ENCODE assay signal across 33 mouse cellular contexts in the genomic region with DNA sequence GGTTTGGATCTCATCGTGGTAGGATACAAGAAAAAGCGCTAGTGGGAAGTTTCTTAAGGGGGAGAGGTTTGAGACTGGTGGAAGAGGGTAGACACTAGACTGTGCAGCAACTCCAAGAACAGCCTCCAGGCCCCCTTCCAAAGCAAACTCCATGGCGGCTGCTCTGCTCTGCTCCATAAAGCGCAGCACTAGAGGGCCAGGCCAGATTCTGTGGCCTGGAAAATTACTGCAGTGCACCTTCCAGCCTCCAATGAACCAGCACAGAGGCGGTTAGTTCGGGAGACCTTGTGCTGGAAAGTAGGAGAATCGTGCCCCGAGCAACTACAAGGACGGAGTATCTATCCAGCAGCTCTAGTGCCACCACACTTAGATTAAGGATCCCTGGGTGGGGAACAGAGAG. TPM values are rescaled to one million over a fixed set of nuclear protein-coding genes. Genes with fewer than 3 reads are reported as not detected.
A peak's percentile ranks its signal among the peaks of the same experiment; 100 is the strongest.
DNase-seq lines count a peak whose midpoint lies in the region; ATAC-seq lines count a peak whose summit lies in the region.
"Had no signal": no experiment of that assay in that cellular context is flagged by ENCODE, and none has a peak within 500 bp of the region (broad histone marks: within the 10 kb centered on the region; RNA-seq: fewer than 3 reads in every experiment).

No protein-coding gene starts in this region.

- peak; percentile 52 for DNase-seq in kidney, adult 11 months
- DNase-seq in kidney, adult 9 months, result no peak
- peak; percentile 22 for DNase-seq in adrenal gland, postnatal 25 days
- DNase-seq in frontal cortex, postnatal 10 days (ENCODE audit: low spot score in 2 of 2), result no peak
- no peak for DNase-seq in hindbrain, embryonic 11.5 days (ENCODE audit: low spot score)
- DNase-seq in heart, adult 8-10 months (ENCODE audit: low spot score), result no peak
- DNase-seq: cerebellum, adult 11-12 months; cerebellum, adult 9-11 months; embryo, embryonic 11 days; gastrocnemius, postnatal 25 days; heart, adult 11 months; heart, postnatal 36 days; layer of hippocampus, adult 9-11 months; lung, postnatal 36 days had no signal

- H3K27me3 ChIP-seq in kidney, embryonic 16.5 days (ENCODE audit: insufficient read depth, low read length), result no peaks in the 10 kb centered on the region
- H3K27me3 ChIP-seq in hindbrain, embryonic 11.5 days (ENCODE audit: control insufficient read depth, insufficient read depth, low read length), result no peaks in the 10 kb centered on the region
- H3K27me3 ChIP-seq: lung, embryonic 15.5 days had no signal

- H3K4me2 ChIP-seq in kidney, embryonic 16.5 days (replicated peaks; ENCODE audit: low read depth, low read length), result no peak overlapping the region
- H3K4me2 ChIP-seq in hindbrain, embryonic 11.5 days (replicated peaks; ENCODE audit: low read depth, low read length), result no peak overlapping the region
- H3K4me2 ChIP-seq: embryonic facial prominence, embryonic 12.5 days; heart, embryonic 11.5 days; hindbrain, embryonic 13.5 days; limb, embryonic 13.5 days; liver, embryonic 11.5 days; lung, embryonic 15.5 days; midbrain, embryonic 13.5 days had no signal

- H3K9ac ChIP-seq in kidney, embryonic 16.5 days (replicated peaks; ENCODE audit: low read length), result no peak overlapping the region
- H3K9ac ChIP-seq in hindbrain, embryonic 11.5 days (ENCODE audit: low read depth, low read length), result no peak overlapping the region
- H3K9ac ChIP-seq: embryonic facial prominence, embryonic 12.5 days; hindbrain, embryonic 13.5 days; limb, embryonic 13.5 days; lung, embryonic 15.5 days; midbrain, embryonic 13.5 days had no signal

- ATAC-seq in kidney, embryonic 16.5 days (ENCODE audit: low FRiP score, low TSS enrichment), result peak; percentile 90
- ATAC-seq in hindbrain, embryonic 11.5 days (ENCODE audit: low FRiP score), result no peak
- ATAC-seq: activated CD4-positive, CD25-positive, alpha-beta regulatory T cell, adult 4 months; CD4-positive, CD25-positive, alpha-beta regulatory T cell, adult 4 months; forebrain, embryonic 14.5 days; intestine, embryonic 16.5 days; midbrain, embryonic 13.5 days had no signal

- no peaks in the 10 kb centered on the region for H3K36me3 ChIP-seq in kidney, embryonic 16.5 days (ENCODE audit: insufficient read depth, low read length)
- no peaks in the 10 kb centered on the region for H3K36me3 ChIP-seq in hindbrain, embryonic 11.5 days (ENCODE audit: control insufficient read depth, insufficient read depth, low read length)
- H3K36me3 ChIP-seq: embryonic facial prominence, embryonic 12.5 days; hindbrain, embryonic 13.5 days; limb, embryonic 13.5 days; lung, embryonic 15.5 days; midbrain, embryonic 13.5 days had no signal

- H3K9me3 ChIP-seq in kidney, embryonic 16.5 days (ENCODE audit: low read length), result no peaks in the 10 kb centered on the region
- no peaks in the 10 kb centered on the region for H3K9me3 ChIP-seq in hindbrain, embryonic 11.5 days (ENCODE audit: control insufficient read depth, low read length)
- H3K9me3 ChIP-seq: embryonic facial prominence, embryonic 12.5 days; hindbrain, embryonic 13.5 days; limb, embryonic 13.5 days; lung, embryonic 15.5 days; midbrain, embryonic 13.5 days had no signal

- WGBS in kidney, embryonic 16.5 days, result 47% methylated on average over 9 of the region's 9 CpGs
- 91% methylated on average over 9 of the region's 9 CpGs for WGBS in hindbrain, embryonic 11.5 days

- H3K4me3 ChIP-seq in kidney, embryonic 16.5 days (ENCODE audit: low read length), result no peak overlapping the region
- no peak overlapping the region for H3K4me3 ChIP-seq in hindbrain, embryonic 11.5 days (ENCODE audit: low read depth, low read length)
- H3K4me3 ChIP-seq: embryonic facial prominence, embryonic 12.5 days; hindbrain, embryonic 13.5 days; limb, embryonic 13.5 days; lung, embryonic 15.5 days; megakaryocyte, embryonic 14.5 days; midbrain, embryonic 13.5 days had no signal

- H3K4me1 ChIP-seq in kidney, embryonic 16.5 days (ENCODE audit: insufficient read depth, low read length), result peaks cover 11% of the 10 kb centered on the region; the same call in 1 of the 2 replicates
- no peaks in the 10 kb centered on the region for H3K4me1 ChIP-seq in hindbrain, embryonic 11.5 days (replicated peaks; ENCODE audit: control insufficient read depth, insufficient read depth, low read length)
- H3K4me1 ChIP-seq: embryonic facial prominence, embryonic 12.5 days; hindbrain, embryonic 13.5 days; limb, embryonic 13.5 days; lung, embryonic 15.5 days; midbrain, embryonic 13.5 days had no signal

- peak overlapping the region; percentile 52; the same call in 1 of the 2 replicates for H3K27ac ChIP-seq in kidney, embryonic 16.5 days (ENCODE audit: low read length)
- no peak overlapping the region for H3K27ac ChIP-seq in hindbrain, embryonic 11.5 days (ENCODE audit: low read depth, low read length)
- H3K27ac ChIP-seq: embryonic facial prominence, embryonic 12.5 days; hindbrain, embryonic 13.5 days; limb, embryonic 13.5 days; lung, embryonic 15.5 days; midbrain, embryonic 13.5 days had no signal

RNA-seq across cellular contexts. Expression of gene D330020A13Rik, which starts 6.9 kb away (rescaled TPM):
- total RNA-seq in adrenal gland, postnatal 25 days (2021), result 0.61 TPM in 1 of 2 replicates, not detected in the other
- polyA plus RNA-seq in kidney, embryonic 16.5 days (2015; fragmentation: Nextera tagmentation; extraction: Ambion mirVana), result 0.65 and 0.76 TPM in 2 replicates
- polyA plus RNA-seq in hindbrain, embryonic 11.5 days (2014; fragmentation: Nextera tagmentation; extraction: Ambion mirVana), result 0.15 TPM in 1 of 2 replicates, not detected in the other
- total RNA-seq in heart, adult 8-10 months (2022), result not detected
- total RNA-seq: gastrocnemius, adult 18-20 months; heart, postnatal 36 days; left cerebral cortex, adult 8-10 months; left cerebral cortex, postnatal 36 days; monocyte, adult 5-6 weeks had no signal
- polyA plus RNA-seq: activated CD4-positive, CD25-positive, alpha-beta regulatory T cell, adult 4 months; CD4-positive, CD25-positive, alpha-beta regulatory T cell, adult 4 months; forebrain, embryonic 14.5 days; hindbrain, embryonic 13.5 days; liver, embryonic 11.5 days; liver, embryonic 16.5 days; midbrain, embryonic 13.5 days; neural tube, embryonic 14.5 days had no signal

RNA-seq across cellular contexts. Expression of gene B4galnt3, which starts 7.1 kb away (rescaled TPM):
- 8.0 TPM in 2 replicates for total RNA-seq in adrenal gland, postnatal 25 days (2021)
- 2.4 and 2.6 TPM in 2 replicates for polyA plus RNA-seq in kidney, embryonic 16.5 days (2015; fragmentation: Nextera tagmentation; extraction: Ambion mirVana)
- polyA plus RNA-seq in hindbrain, embryonic 11.5 days (2014; fragmentation: Nextera tagmentation; extraction: Ambion mirVana), result not detected in 2 replicates
- total RNA-seq in heart, adult 8-10 months (2022), result under 1 TPM; 0.09 to 0.47 (median 0.18) TPM
- total RNA-seq: monocyte, adult 5-6 weeks had no signal
- polyA plus RNA-seq: CD4-positive, CD25-positive, alpha-beta regulatory T cell, adult 4 months; forebrain, embryonic 14.5 days had no signal

Comparison
In these comparisons a context has a peak if more than half of its experiments do, and no peak if none do; other contexts are left out.
1. DNase-seq: peak in kidney, adult 11 months (single experiment) and adrenal gland, postnatal 25 days (single experiment); none in kidney, adult 9 months (single experiment), frontal cortex, postnatal 10 days (0 of 2), hindbrain, embryonic 11.5 days (single experiment) and heart, adult 8-10 months (single experiment).